Mouse (Mus musculus) lung, postnatal 0 days (tissue): ENCODE measurements around the gene Ifi208.

Source experiments
- CTCF ChIP-seq: IDR thresholded peaks from 2 replicates; pipeline ENCODE4 v1.5.1; 2016; ENCODE audit warnings: antibody characterized with exemption, mild to moderate bottlenecking
- EP300 ChIP-seq: IDR thresholded peaks from 2 replicates; pipeline ENCODE4 v1.6.1; 2016; ENCODE audit warnings: antibody characterized with exemption, mild to moderate bottlenecking, control low read depth

- TF ChIP-seq CTCF (no peak), EP300 (no peak)
These were observed 68.2 kb downstream of the Ifi208 start, which contains the start of gene Ifi207 for GRCm38 (mm10) chr1:173741656-173742055.
